Comparison of ENCODE assay signal across 10 mouse cellular contexts in the genomic region with DNA sequence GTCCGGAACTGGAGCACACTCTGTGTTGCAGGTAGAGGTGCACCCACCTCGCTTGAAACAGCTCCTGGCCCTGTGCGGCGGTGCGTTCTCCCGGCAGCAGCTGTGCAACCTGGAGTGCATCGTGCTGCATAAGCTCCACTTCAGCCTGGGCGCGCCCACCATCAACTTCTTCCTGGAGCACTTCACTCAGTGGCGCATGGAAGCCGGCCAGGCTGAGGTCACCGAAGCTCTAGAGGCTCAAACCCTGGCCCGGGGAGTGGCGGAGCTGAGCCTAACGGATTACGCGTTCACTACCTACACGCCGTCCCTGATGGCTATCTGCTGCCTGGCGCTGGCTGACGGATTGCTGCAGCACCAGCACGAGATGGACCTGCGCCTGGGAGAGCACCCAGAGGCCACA. TPM values are rescaled to one million over a fixed set of nuclear protein-coding genes. Genes with fewer than 3 reads are reported as not detected.
DNase-seq lines count a peak whose midpoint lies in the region; ATAC-seq and TF ChIP-seq lines count a peak whose summit lies in the region.
"Had no signal": no experiment of that assay in that cellular context is flagged by ENCODE, and none has a peak within 500 bp of the region (broad histone marks: within the 10 kb centered on the region; RNA-seq: fewer than 3 reads in every experiment).

No protein-coding gene starts in this region.

- peak; percentile 70 for DNase-seq in intestine, embryonic 14.5 days (ENCODE audit: low spot score)
- DNase-seq in embryo, embryonic 10 days (ENCODE audit: low spot score): peak; percentile 44
- DNase-seq in midbrain, embryonic 14.5 days: peak; percentile 34
- DNase-seq in gastrocnemius, adult 18-20 months (ENCODE audit: low spot score): no peak
- no peak for DNase-seq in left cerebral cortex, adult 18-20 months (ENCODE audit: low spot score in 2 of 2)

- H3K36me3 ChIP-seq in intestine, embryonic 14.5 days (ENCODE audit: control insufficient read depth, insufficient read depth, low read length): no peaks in the 10 kb centered on the region
- no peaks in the 10 kb centered on the region for H3K36me3 ChIP-seq in intestine, postnatal 0 days (ENCODE audit: control insufficient read depth, insufficient read depth)
- H3K36me3 ChIP-seq in hindbrain, embryonic 16.5 days (ENCODE audit: control insufficient read depth, insufficient read depth, low read length): no peaks in the 10 kb centered on the region
- no peaks in the 10 kb centered on the region for H3K36me3 ChIP-seq in midbrain, embryonic 14.5 days (ENCODE audit: control insufficient read depth, insufficient read depth, low read length)

- TF ChIP-seq CTCF in intestine, postnatal 0 days (IDR thresholded peaks at IDR 0.05; ENCODE audit: low read depth): no peak

- H3K27me3 ChIP-seq in intestine, embryonic 14.5 days (replicated peaks; ENCODE audit: control insufficient read depth, insufficient read depth, low read length): peaks cover 88% of the 10 kb centered on the region
- peaks cover 85% of the 10 kb centered on the region for H3K27me3 ChIP-seq in intestine, postnatal 0 days (replicated peaks; ENCODE audit: control insufficient read depth, insufficient read depth, low read length)
- peaks cover 55% of the 10 kb centered on the region for H3K27me3 ChIP-seq in hindbrain, embryonic 16.5 days (replicated peaks; ENCODE audit: control insufficient read depth, insufficient read depth, low read length)
- peaks cover 86% of the 10 kb centered on the region for H3K27me3 ChIP-seq in midbrain, embryonic 14.5 days (ENCODE audit: control insufficient read depth, insufficient read depth, low read length)

- H3K4me3 ChIP-seq in intestine, embryonic 14.5 days (ENCODE audit: low read depth, low read length): no peak overlapping the region
- H3K4me3 ChIP-seq in intestine, postnatal 0 days (ENCODE audit: low read depth, low read length): no peak overlapping the region
- peak overlapping the region; percentile 21 for H3K4me3 ChIP-seq in hindbrain, embryonic 16.5 days (ENCODE audit: low read length)
- 0 out of 2 replicates have a peak overlapping the region, but pooled peaks have one; percentile 7 for H3K4me3 ChIP-seq in midbrain, embryonic 14.5 days (replicated peaks; ENCODE audit: low read depth, low read length)

- no peak for ATAC-seq in intestine, embryonic 14.5 days (replicated peaks; ENCODE audit: low FRiP score, low TSS enrichment, low read depth)
- ATAC-seq in intestine, postnatal 0 days: no peak
- no peak for ATAC-seq in hindbrain, embryonic 16.5 days
- ATAC-seq in midbrain, embryonic 14.5 days (ENCODE audit: low FRiP score, low TSS enrichment): no peak
- no peak for ATAC-seq in erythroid progenitor cell, adult 5-6 weeks (replicated peaks; ENCODE audit: low FRiP score, poor library complexity, severe bottlenecking)

- H3K9me3 ChIP-seq in intestine, embryonic 14.5 days (ENCODE audit: control insufficient read depth, low read length): no peaks in the 10 kb centered on the region
- H3K9me3 ChIP-seq in intestine, postnatal 0 days (ENCODE audit: control insufficient read depth): no peaks in the 10 kb centered on the region
- H3K9me3 ChIP-seq in hindbrain, embryonic 16.5 days (ENCODE audit: control insufficient read depth, low read length): no peaks in the 10 kb centered on the region
- no peaks in the 10 kb centered on the region for H3K9me3 ChIP-seq in midbrain, embryonic 14.5 days (ENCODE audit: control insufficient read depth, low read length)

- no peak overlapping the region for H3K9ac ChIP-seq in intestine, embryonic 14.5 days (ENCODE audit: low read length)
- no peak overlapping the region for H3K9ac ChIP-seq in intestine, postnatal 0 days (ENCODE audit: low read depth, low read length)
- peak overlapping the region; percentile 33; the same call in 1 of the 2 replicates for H3K9ac ChIP-seq in hindbrain, embryonic 16.5 days (ENCODE audit: low read depth, low read length)
- H3K9ac ChIP-seq in midbrain, embryonic 14.5 days (replicated peaks; ENCODE audit: low read length): no peak overlapping the region

- H3K27ac ChIP-seq in intestine, embryonic 14.5 days (ENCODE audit: low read depth): no peak overlapping the region
- no peak overlapping the region for H3K27ac ChIP-seq in intestine, postnatal 0 days (ENCODE audit: low read depth, low read length)
- no peak overlapping the region for H3K27ac ChIP-seq in hindbrain, embryonic 16.5 days (ENCODE audit: low read depth, low read length)
- no peak overlapping the region for H3K27ac ChIP-seq in midbrain, embryonic 14.5 days (replicated peaks; ENCODE audit: low read depth, low read length)

- peaks cover 35% of the 10 kb centered on the region for H3K4me1 ChIP-seq in intestine, embryonic 14.5 days (replicated peaks; ENCODE audit: control insufficient read depth, insufficient read depth, low read length)
- H3K4me1 ChIP-seq in intestine, postnatal 0 days (replicated peaks; ENCODE audit: control insufficient read depth, insufficient read depth, low read length): 0 out of 2 replicates have a peak, but pooled peaks cover 7% of the 10 kb centered on the region
- peaks cover 37% of the 10 kb centered on the region for H3K4me1 ChIP-seq in hindbrain, embryonic 16.5 days (ENCODE audit: control insufficient read depth, insufficient read depth, low read depth, low read length)
- peaks cover 38% of the 10 kb centered on the region for H3K4me1 ChIP-seq in midbrain, embryonic 14.5 days (ENCODE audit: control insufficient read depth, insufficient read depth, low read length)

- H3K4me2 ChIP-seq in intestine, embryonic 14.5 days (ENCODE audit: low read length): peak overlapping the region; percentile 28; the same call in 1 of the 2 replicates
- H3K4me2 ChIP-seq in intestine, postnatal 0 days (replicated peaks; ENCODE audit: low read depth): no peak overlapping the region
- H3K4me2 ChIP-seq in hindbrain, embryonic 16.5 days (ENCODE audit: low read length): peak overlapping the region; percentile 28; the same call in 1 of the 2 replicates
- no peak overlapping the region for H3K4me2 ChIP-seq in midbrain, embryonic 14.5 days (ENCODE audit: low read length)

- 2% methylated on average over 23 of the region's 23 CpGs for WGBS in intestine, embryonic 14.5 days
- under 1% methylated on average over 23 of the region's 23 CpGs for WGBS in intestine, postnatal 0 days
- under 1% methylated on average over 23 of the region's 23 CpGs for WGBS in hindbrain, embryonic 16.5 days
- WGBS in midbrain, embryonic 14.5 days: under 1% methylated on average over 23 of the region's 23 CpGs

RNA-seq across cellular contexts. Expression of a gene that starts 1.9 kb away (rescaled TPM):
- polyA plus RNA-seq in intestine, embryonic 14.5 days (2014; fragmentation: Nextera tagmentation; extraction: Ambion mirVana): 0.19 and 0.24 TPM in 2 replicates
- 0.10 and 0.12 TPM in 2 replicates for polyA plus RNA-seq in intestine, postnatal 0 days (2015; fragmentation: Nextera tagmentation; extraction: Ambion mirVana)
- 0.98 and 1.2 TPM in 2 replicates for polyA plus RNA-seq in hindbrain, embryonic 16.5 days (2015; fragmentation: Nextera tagmentation; extraction: Ambion mirVana)
- 0.57 and 0.58 TPM in 2 replicates for polyA plus RNA-seq in midbrain, embryonic 14.5 days (2014; fragmentation: Nextera tagmentation; extraction: Ambion mirVana)
- not detected for total RNA-seq in gastrocnemius, adult 18-20 months (2021)
- total RNA-seq in erythroid progenitor cell, adult 5-6 weeks (2015; ENCODE audit: low replicate concordance): 0.42 and 3.2 TPM in 2 replicates
- total RNA-seq in erythroid progenitor cell, adult 5-6 weeks (2017; ENCODE audit: low replicate concordance): not detected in 2 replicates
- 1 to 10 TPM; 1.4 to 1.9 TPM for total RNA-seq in left cerebral cortex, adult 18-20 months (2021)
- total RNA-seq: gastrocnemius, adult 8-10 months had no signal

RNA-seq across cellular contexts. Expression of a gene that starts 4.1 kb away (rescaled TPM):
- 0.07 TPM in 1 of 2 replicates, not detected in the other for polyA plus RNA-seq in intestine, embryonic 14.5 days (2014; fragmentation: Nextera tagmentation; extraction: Ambion mirVana)
- not detected in 2 replicates for polyA plus RNA-seq in intestine, postnatal 0 days (2015; fragmentation: Nextera tagmentation; extraction: Ambion mirVana)
- polyA plus RNA-seq in hindbrain, embryonic 16.5 days (2015; fragmentation: Nextera tagmentation; extraction: Ambion mirVana): 0.55 and 0.62 TPM in 2 replicates
- 0.22 and 0.27 TPM in 2 replicates for polyA plus RNA-seq in midbrain, embryonic 14.5 days (2014; fragmentation: Nextera tagmentation; extraction: Ambion mirVana)
- not detected for total RNA-seq in gastrocnemius, adult 18-20 months (2021)
- not detected in 2 replicates for total RNA-seq in erythroid progenitor cell, adult 5-6 weeks (2015; ENCODE audit: low replicate concordance)
- total RNA-seq in erythroid progenitor cell, adult 5-6 weeks (2017; ENCODE audit: low replicate concordance): not detected in 2 replicates
- total RNA-seq in left cerebral cortex, adult 18-20 months (2021): under 1 TPM; 0.30 to 0.45 TPM
- total RNA-seq: gastrocnemius, adult 8-10 months; MEL had no signal

RNA-seq across cellular contexts. Expression of a gene that starts 45.4 kb away (rescaled TPM):
- polyA plus RNA-seq in intestine, embryonic 14.5 days (2014; fragmentation: Nextera tagmentation; extraction: Ambion mirVana): not detected in 2 replicates
- not detected in 2 replicates for polyA plus RNA-seq in intestine, postnatal 0 days (2015; fragmentation: Nextera tagmentation; extraction: Ambion mirVana)
- polyA plus RNA-seq in hindbrain, embryonic 16.5 days (2015; fragmentation: Nextera tagmentation; extraction: Ambion mirVana): 0.56 and 0.86 TPM in 2 replicates
- polyA plus RNA-seq in midbrain, embryonic 14.5 days (2014; fragmentation: Nextera tagmentation; extraction: Ambion mirVana): 0.13 and 0.75 TPM in 2 replicates
- not detected for total RNA-seq in gastrocnemius, adult 18-20 months (2021)
- total RNA-seq in erythroid progenitor cell, adult 5-6 weeks (2015; ENCODE audit: low replicate concordance): not detected in 2 replicates
- not detected in 2 replicates for total RNA-seq in erythroid progenitor cell, adult 5-6 weeks (2017; ENCODE audit: low replicate concordance)
- not detected for total RNA-seq in left cerebral cortex, adult 18-20 months (2021)
- total RNA-seq: gastrocnemius, adult 8-10 months; MEL had no signal

RNA-seq across cellular contexts. Expression of a gene that starts 56.7 kb away (rescaled TPM):
- 127 and 142 TPM in 2 replicates for polyA plus RNA-seq in intestine, embryonic 14.5 days (2014; fragmentation: Nextera tagmentation; extraction: Ambion mirVana)
- polyA plus RNA-seq in intestine, postnatal 0 days (2015; fragmentation: Nextera tagmentation; extraction: Ambion mirVana): 50.4 and 51.7 TPM in 2 replicates
- 60.3 and 64.8 TPM in 2 replicates for polyA plus RNA-seq in hindbrain, embryonic 16.5 days (2015; fragmentation: Nextera tagmentation; extraction: Ambion mirVana)
- polyA plus RNA-seq in midbrain, embryonic 14.5 days (2014; fragmentation: Nextera tagmentation; extraction: Ambion mirVana): 35.3 and 53.0 TPM in 2 replicates
- 1 to 10 TPM; 4.2 to 4.9 TPM for total RNA-seq in gastrocnemius, adult 18-20 months (2021)
- total RNA-seq in erythroid progenitor cell, adult 5-6 weeks (2015; ENCODE audit: low replicate concordance): 5.4 TPM in 1 of 2 replicates, not detected in the other
- 3.9 TPM in 1 of 2 replicates, not detected in the other for total RNA-seq in erythroid progenitor cell, adult 5-6 weeks (2017; ENCODE audit: low replicate concordance)
- 1 to 10 TPM; 5.2 to 6.0 TPM for total RNA-seq in left cerebral cortex, adult 18-20 months (2021)
- total RNA-seq: MEL had no signal

Comparison
In these comparisons a context has a peak if more than half of its experiments do, and no peak if none do; other contexts are left out.
1. H3K4me2 ChIP-seq: peak in intestine, embryonic 14.5 days (single experiment) and hindbrain, embryonic 16.5 days (single experiment); none in intestine, postnatal 0 days (single experiment) and midbrain, embryonic 14.5 days (single experiment).
2. DNase-seq: peak in intestine, embryonic 14.5 days (single experiment), embryo, embryonic 10 days (single experiment) and midbrain, embryonic 14.5 days (single experiment); none in gastrocnemius, adult 18-20 months (single experiment) and left cerebral cortex, adult 18-20 months (0 of 2).
3. H3K4me3 ChIP-seq: peak in hindbrain, embryonic 16.5 days (single experiment) and midbrain, embryonic 14.5 days (single experiment); none in intestine, embryonic 14.5 days (single experiment) and intestine, postnatal 0 days (single experiment).